Mouse (Mus musculus): Measurements from ENCODE around the gene Sfxn2. TPM values are rescaled to one million over a fixed set of nuclear protein-coding genes. Genes with fewer than 3 reads are reported as not detected.
"Not testable (repeated sequence)": the region's sequence is repeated elsewhere in the genome, so short reads cannot be mapped to it uniquely, and the experiment has no call there.

Gene Sfxn2
- polyA plus RNA-seq, 1 experiment from 2014 or later: 28.6 TPM

DNA sequence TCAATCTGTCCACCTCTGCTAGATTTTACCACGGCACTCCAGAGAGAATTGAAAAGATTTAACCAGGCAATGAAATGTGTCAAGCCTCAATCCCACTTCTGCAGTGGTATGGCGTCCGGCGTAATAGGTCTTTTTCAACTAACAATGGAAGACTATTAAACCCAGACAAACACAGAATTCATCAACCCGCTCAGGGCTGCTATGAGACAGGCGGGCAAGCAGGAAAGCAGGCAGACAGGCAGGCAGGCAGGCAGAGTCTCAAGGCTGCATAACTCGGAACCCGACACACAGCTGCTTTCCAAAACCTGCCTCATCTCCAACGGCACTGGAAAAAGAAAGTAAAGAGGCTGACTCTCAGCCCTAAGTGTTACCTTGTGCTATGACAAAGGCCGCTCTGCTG, 25.1 kb upstream of the Sfxn2 start:
- H3K27me3 ChIP-seq: no peaks in the 10 kb centered on the region
- H3K27ac ChIP-seq (replicated peaks): no peak overlapping the region
- H3K36me3 ChIP-seq (replicated peaks): peaks cover 14% of the 10 kb centered on the region
- WGBS (ENCODE audit: insufficient replicate concordance): 78% methylated on average over 10 of the region's 10 CpGs
- H3K4me1 ChIP-seq (replicated peaks): peaks cover 12% of the 10 kb centered on the region
- ATAC-seq (ENCODE audit: insufficient read depth): no peak
- no peak overlapping the region for H3K4me2 ChIP-seq
- no peak overlapping the region for H3K4me3 ChIP-seq (replicated peaks)
- no peaks in the 10 kb centered on the region for H3K9me3 ChIP-seq (replicated peaks)
- no peak overlapping the region for H3K9ac ChIP-seq

DNA sequence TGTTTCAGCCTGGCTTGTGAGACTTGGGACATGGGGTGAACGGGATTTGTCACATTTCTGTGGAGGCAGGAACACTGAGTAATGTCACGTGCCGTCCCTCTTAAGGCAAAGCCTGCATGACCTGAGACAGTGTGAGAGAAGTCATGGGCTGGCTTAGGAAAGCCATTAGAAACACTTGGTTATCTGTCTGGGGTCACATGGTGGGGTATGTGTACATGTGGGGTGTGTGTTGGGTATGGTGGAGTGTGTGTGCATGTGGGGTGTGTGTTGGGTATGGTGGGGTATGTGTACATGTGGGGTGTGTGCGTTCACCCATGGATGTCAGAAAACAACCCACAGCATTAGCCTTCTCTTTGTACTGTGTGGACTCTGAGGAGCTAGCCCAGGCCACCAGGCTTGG, 22.8 kb upstream of the Sfxn2 start:
- peaks cover 31% of the 10 kb centered on the region for H3K4me1 ChIP-seq (replicated peaks)
- no peak overlapping the region for H3K4me2 ChIP-seq
- no peak overlapping the region for H3K9ac ChIP-seq
- H3K27ac ChIP-seq (replicated peaks): no peak overlapping the region
- H3K27me3 ChIP-seq: no peaks in the 10 kb centered on the region
- ATAC-seq (ENCODE audit: insufficient read depth): no peak
- WGBS (ENCODE audit: insufficient replicate concordance): 76% methylated on average over 4 of the region's 4 CpGs
- H3K36me3 ChIP-seq (replicated peaks): peaks cover 14% of the 10 kb centered on the region
- no peak overlapping the region for H3K4me3 ChIP-seq (replicated peaks)
- no peaks in the 10 kb centered on the region for H3K9me3 ChIP-seq (replicated peaks)

DNA sequence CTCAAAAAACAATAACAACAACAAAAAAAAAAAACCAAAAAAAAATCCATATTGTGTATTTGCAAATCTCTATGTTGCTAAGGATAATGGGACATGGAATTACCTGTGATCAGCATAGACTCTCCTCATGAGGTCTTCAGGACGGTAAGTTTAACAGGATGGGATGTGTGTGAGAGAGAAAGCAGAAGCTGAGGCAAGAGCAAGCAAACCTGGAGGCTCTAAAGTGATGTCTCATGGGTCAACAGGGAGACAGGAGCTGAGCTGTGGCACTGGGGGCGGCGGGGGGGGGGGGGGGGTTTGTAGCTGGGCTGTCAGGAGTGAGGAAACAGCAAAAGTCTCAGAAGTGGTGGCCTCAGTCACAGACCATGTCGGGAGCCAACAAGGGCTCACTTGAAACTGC, 20.7 kb upstream of the Sfxn2 start:
- Histone ChIP-seq H3K36me3 (replicated peaks) (peaks cover 17% of the 10 kb centered on the region), H3K27ac (replicated peaks) (no peak overlapping the region), H3K9me3 (replicated peaks) (no peaks in the 10 kb centered on the region), H3K4me2 (no peak overlapping the region), H3K4me3 (replicated peaks) (no peak overlapping the region), H3K27me3 (no peaks in the 10 kb centered on the region), H3K4me1 (replicated peaks) (peaks cover 32% of the 10 kb centered on the region), H3K9ac (no peak overlapping the region)
- no peak for ATAC-seq (ENCODE audit: insufficient read depth)
- 49% methylated on average over 3 of the region's 4 CpGs for WGBS (ENCODE audit: insufficient replicate concordance)

DNA sequence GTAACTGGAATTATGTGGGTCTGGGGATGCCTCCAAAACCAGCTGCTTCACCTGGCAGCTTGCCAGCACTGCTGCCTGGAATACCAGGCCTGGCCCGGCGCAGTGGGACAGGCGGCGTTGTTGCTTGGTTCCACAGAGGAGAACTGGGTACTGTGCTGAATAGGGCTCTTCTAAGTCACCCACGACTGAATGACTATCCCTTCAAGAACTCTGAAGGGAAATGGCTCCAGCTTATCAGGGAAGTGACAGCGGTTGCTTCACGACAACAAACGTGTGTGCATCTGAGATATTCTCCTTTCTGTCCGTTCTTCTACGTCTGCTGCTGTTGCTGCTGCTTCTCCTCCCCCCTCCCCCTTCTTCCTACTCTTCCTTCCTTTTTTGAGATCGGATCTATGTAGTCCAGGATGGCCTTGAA, 19.6 kb upstream of the Sfxn2 start:
- peak overlapping the region; percentile 60 for H3K4me2 ChIP-seq
- H3K4me3 ChIP-seq (replicated peaks): peak overlapping the region; percentile 8; the same call in 1 of the 2 replicates
- H3K27me3 ChIP-seq: no peaks in the 10 kb centered on the region
- peak overlapping the region; percentile 53 for H3K9ac ChIP-seq
- H3K27ac ChIP-seq (replicated peaks): peak overlapping the region; percentile 84
- peaks cover 32% of the 10 kb centered on the region for H3K4me1 ChIP-seq (replicated peaks)
- H3K9me3 ChIP-seq (replicated peaks): no peaks in the 10 kb centered on the region
- WGBS (ENCODE audit: insufficient replicate concordance): 9% methylated on average over 11 of the region's 11 CpGs
- peak; percentile 86 for ATAC-seq (ENCODE audit: insufficient read depth)
- peaks cover 17% of the 10 kb centered on the region for H3K36me3 ChIP-seq (replicated peaks)

DNA sequence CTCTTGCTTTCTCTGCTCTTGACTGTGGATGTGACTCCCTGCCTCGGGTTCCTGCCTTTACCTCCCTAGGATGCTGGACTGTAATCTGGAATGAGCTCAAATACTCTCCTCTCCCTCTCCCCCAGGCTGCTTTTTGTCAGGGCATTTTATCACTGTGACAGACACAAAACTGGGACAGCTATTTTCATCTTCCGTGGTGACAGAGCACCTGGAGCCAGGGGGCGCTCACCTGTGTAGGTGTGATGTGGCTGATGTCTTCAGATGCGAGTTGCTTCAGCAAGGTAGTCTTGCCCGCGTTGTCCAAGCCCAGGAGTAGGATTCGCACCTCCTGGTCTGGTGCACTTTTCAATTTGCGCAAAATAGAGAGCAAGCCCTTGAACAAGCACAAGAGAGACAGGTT, 15.2 kb upstream of the Sfxn2 start:
- WGBS (ENCODE audit: insufficient replicate concordance): 72% methylated on average over 8 of the region's 8 CpGs
- no peak overlapping the region for H3K4me2 ChIP-seq
- H3K36me3 ChIP-seq (replicated peaks): 0 out of 2 replicates have a peak, but pooled peaks cover 2% of the 10 kb centered on the region
- no peaks in the 10 kb centered on the region for H3K9me3 ChIP-seq (replicated peaks)
- no peak for ATAC-seq (ENCODE audit: insufficient read depth)
- H3K27ac ChIP-seq (replicated peaks): no peak overlapping the region
- peaks cover 35% of the 10 kb centered on the region for H3K4me1 ChIP-seq (replicated peaks)
- H3K27me3 ChIP-seq: no peaks in the 10 kb centered on the region
- H3K9ac ChIP-seq: no peak overlapping the region
- H3K4me3 ChIP-seq (replicated peaks): no peak overlapping the region

DNA sequence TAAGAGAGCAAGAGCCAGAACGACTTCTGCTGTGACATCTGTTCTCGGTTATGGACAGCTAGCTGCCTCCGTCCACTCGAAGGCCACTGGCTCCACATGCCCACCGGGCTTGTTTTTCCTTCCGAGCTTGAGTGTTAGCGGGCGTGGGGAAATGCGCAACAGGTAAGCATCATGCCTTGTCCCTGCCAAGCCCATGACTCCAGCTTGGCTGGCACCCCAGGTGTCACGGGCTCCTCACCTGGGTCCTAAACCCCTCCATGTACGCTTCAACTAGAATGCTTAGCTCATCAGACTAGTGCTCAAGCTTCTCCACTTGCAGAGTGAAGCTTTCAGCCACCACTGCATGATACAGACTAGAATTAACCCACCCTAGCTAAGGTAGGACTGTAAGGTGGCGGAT, 14.5 kb upstream of the Sfxn2 start:
- ATAC-seq (ENCODE audit: insufficient read depth): no peak
- Histone ChIP-seq H3K4me3 (replicated peaks) (no peak overlapping the region), H3K36me3 (replicated peaks) (0 out of 2 replicates have a peak, but pooled peaks cover 2% of the 10 kb centered on the region), H3K4me1 (replicated peaks) (peaks cover 30% of the 10 kb centered on the region), H3K4me2 (no peak overlapping the region), H3K9me3 (replicated peaks) (no peaks in the 10 kb centered on the region), H3K27ac (replicated peaks) (no peak overlapping the region), H3K27me3 (no peaks in the 10 kb centered on the region), H3K9ac (no peak overlapping the region)
- WGBS (ENCODE audit: insufficient replicate concordance): 75% methylated on average over 12 of the region's 12 CpGs

DNA sequence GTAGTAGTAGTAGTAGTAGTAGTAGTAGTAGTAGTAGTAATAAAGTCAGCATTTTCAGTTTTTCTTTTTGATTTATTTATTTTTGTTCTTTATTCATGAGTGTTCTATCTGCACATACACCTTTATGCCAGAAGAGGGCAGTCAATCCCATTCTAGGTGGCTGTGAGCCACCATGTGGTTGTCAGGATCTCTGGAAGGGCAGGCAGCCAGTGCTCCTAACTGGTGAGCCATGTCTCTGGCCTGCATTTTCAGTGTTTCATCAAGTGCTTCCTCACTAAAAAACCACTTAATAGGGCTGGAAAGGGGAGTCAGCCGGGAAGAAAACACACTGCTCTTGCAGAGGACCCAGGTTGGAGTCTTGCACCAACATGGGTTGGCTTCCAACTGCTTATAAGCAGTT, 11.0 kb upstream of the Sfxn2 start:
- peak; percentile 49; the same call in 1 of the 2 replicates for ATAC-seq (ENCODE audit: insufficient read depth)
- Histone ChIP-seq H3K4me2 (no peak overlapping the region), H3K9me3 (replicated peaks) (no peaks in the 10 kb centered on the region), H3K4me1 (replicated peaks) (peaks cover 19% of the 10 kb centered on the region), H3K27ac (replicated peaks) (no peak overlapping the region), H3K9ac (no peak overlapping the region), H3K36me3 (replicated peaks) (no peaks in the 10 kb centered on the region), H3K4me3 (replicated peaks) (no peak overlapping the region), H3K27me3 (no peaks in the 10 kb centered on the region)
- WGBS (ENCODE audit: insufficient replicate concordance): 24% methylated on average over 1 of the region's 1 CpGs

DNA sequence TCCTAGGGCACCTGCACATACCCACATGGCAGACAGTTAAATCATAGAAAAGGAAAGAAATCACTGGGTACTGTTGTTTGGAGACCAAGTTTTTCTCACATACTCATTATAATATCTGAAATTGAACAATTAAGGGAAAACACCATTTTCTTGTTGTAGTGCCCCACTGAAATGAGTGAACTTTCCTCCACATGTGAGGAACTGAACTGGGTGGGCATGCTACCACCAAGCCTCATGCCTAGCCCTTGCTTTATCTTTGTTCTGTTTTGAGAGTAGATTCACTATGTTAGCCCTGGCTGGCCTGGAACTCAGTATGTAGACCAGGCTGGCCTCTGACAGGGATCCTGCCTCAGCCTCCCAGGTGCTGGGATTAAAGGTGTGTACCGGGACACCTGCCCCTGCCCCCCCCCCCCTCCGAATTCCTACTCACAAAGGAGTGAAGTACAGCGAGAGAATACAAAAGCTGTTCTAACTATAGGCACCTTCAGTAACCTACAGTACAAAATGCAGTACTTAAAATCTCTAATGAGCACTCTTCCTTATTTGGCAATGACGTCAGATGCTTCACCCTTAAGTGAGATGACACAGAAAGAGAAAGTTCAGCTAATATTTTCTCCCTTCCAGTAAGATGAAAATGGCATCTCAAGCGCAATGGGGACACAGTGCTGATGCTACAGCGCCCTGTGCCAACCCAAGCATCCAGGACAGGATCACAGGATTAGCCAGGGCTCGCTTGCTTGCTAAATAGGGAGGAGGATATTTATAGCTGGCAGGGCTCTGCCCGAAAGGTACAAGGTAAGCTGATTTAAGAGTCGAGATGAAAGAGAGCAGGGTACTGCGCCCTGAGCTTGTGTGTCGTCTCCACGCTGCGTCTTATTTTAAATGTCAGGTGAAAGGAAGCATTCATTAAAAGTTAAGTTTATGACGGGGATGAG, 10.3 kb upstream of the Sfxn2 start:
- H3K27ac ChIP-seq (replicated peaks): no peak overlapping the region
- H3K9me3 ChIP-seq (replicated peaks): no peaks in the 10 kb centered on the region
- H3K4me2 ChIP-seq: no peak overlapping the region
- no peak overlapping the region for H3K4me3 ChIP-seq (replicated peaks)
- no peak overlapping the region for H3K9ac ChIP-seq
- H3K4me1 ChIP-seq (replicated peaks): peaks cover 19% of the 10 kb centered on the region
- WGBS (ENCODE audit: insufficient replicate concordance): 80% methylated on average over 14 of the region's 14 CpGs
- H3K36me3 ChIP-seq (replicated peaks): no peaks in the 10 kb centered on the region
- no peak for ATAC-seq (ENCODE audit: insufficient read depth)
- no peaks in the 10 kb centered on the region for H3K27me3 ChIP-seq

DNA sequence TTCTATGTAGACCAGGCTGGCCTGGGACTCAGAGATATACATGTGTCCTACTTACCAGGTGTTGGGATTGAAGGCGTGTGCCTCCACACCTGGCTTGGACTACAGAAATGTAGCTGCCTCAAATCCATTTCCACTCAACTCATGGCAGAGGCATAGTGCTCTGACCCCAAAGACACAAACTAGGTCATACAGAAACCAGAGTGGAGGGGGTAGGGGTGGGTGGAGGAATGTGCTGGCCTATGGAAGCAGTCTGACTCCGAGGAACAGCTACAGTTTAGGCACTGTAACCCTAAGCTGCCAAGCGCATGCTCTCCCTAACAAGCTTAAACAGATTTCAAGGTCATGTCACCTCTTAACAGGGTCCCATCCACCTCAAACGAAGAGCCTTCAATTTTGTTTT, 9.6 kb upstream of the Sfxn2 start:
- Histone ChIP-seq H3K4me3 (replicated peaks) (no peak overlapping the region), H3K27me3 (no peaks in the 10 kb centered on the region), H3K9ac (no peak overlapping the region), H3K4me1 (replicated peaks) (peaks cover 18% of the 10 kb centered on the region), H3K27ac (replicated peaks) (no peak overlapping the region), H3K9me3 (replicated peaks) (no peaks in the 10 kb centered on the region), H3K4me2 (no peak overlapping the region), H3K36me3 (replicated peaks) (no peaks in the 10 kb centered on the region)
- 75% methylated on average over 4 of the region's 4 CpGs for WGBS (ENCODE audit: insufficient replicate concordance)
- ATAC-seq (ENCODE audit: insufficient read depth): no peak

DNA sequence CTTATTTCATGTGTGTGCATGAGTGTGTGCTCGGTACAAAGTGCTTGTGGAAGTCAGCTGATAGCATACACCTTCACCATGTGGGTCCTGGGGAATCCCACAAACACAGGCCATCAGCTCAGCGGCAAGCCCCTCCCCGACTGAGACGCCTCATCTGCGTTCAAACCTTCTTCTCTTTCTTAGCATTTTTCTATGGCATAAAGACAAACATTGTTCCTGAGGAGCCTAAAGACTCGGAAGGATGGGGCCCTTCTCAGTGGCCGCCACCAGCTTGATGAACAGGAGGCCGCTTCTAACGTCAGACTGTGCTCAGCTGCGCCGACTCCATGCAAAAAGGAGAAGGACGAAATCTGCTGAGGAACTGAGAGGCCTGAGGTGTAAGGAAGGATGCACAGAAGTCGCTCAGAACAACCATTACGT, 9.1 kb upstream of the Sfxn2 start:
- H3K27ac ChIP-seq (replicated peaks): no peak overlapping the region
- no peaks in the 10 kb centered on the region for H3K9me3 ChIP-seq (replicated peaks)
- peaks cover 14% of the 10 kb centered on the region for H3K4me1 ChIP-seq (replicated peaks)
- H3K27me3 ChIP-seq: no peaks in the 10 kb centered on the region
- 66% methylated on average over 14 of the region's 14 CpGs for WGBS (ENCODE audit: insufficient replicate concordance)
- no peaks in the 10 kb centered on the region for H3K36me3 ChIP-seq (replicated peaks)
- no peak overlapping the region for H3K9ac ChIP-seq
- H3K4me2 ChIP-seq: no peak overlapping the region
- ATAC-seq (ENCODE audit: insufficient read depth): no peak
- no peak overlapping the region for H3K4me3 ChIP-seq (replicated peaks)

DNA sequence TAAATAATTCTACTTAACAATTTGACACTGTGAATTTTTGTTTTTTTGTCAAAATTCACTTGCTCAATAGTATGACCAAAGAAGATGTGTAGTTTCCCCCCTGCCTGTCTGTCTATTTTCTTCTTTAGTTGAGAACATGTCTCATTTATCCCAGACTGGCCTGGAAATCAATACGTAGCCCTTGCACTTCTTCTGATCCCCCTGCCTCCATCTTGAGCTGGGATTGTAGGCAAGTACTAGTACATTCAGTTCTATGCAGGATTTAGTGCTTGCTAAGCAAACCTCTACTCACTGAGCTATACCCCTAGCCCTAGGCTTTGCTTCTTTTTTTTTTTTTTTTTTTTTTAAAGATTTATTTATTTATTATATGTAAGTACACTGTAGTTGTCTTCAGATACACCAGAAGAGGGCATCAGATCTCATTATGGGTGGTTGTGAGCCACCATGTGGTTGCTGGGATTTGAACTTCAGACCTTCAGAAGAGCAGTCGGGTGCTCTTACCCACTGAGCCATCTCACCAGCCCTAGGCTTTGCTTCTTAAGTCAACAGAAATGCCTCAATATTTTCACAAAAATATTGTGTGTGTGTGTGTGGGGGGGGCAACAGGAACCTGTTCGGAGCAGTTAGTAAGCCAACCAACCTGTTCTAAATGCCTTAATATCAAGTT, 1.8 kb upstream of the Sfxn2 start:
- H3K36me3 ChIP-seq (replicated peaks); H3K9ac ChIP-seq; H3K27me3 ChIP-seq; H3K4me3 ChIP-seq (replicated peaks); ATAC-seq (ENCODE audit: insufficient read depth); H3K9me3 ChIP-seq (replicated peaks); H3K27ac ChIP-seq (replicated peaks): not testable (repeated sequence)
- Histone ChIP-seq H3K4me1 (replicated peaks) (peaks cover 33% of the 10 kb centered on the region), H3K4me2 (peak overlapping the region; percentile 100; the same call in 1 of the 2 replicates)
- 74% methylated on average over 3 of the region's 3 CpGs for WGBS (ENCODE audit: insufficient replicate concordance)

Data from liver, embryonic 15.5 days (tissue).